Mouse (Mus musculus) testis, adult 10 weeks (tissue): ENCODE results near the gene Hnrnpl. TPM values are rescaled to one million over a fixed set of nuclear protein-coding genes. Genes with fewer than 3 reads are reported as not detected.

Experiments used
- polyA plus RNA-seq: library from polyadenylated mRNA; stranded (reverse); fragments of 350-450 nt; fragmentation: Illumina TruSeq; extraction: RNeasy Lipid Tissue Mini Kit (QIAGEN cat#74804); gene quantifications from one replicate; pipeline ENCODE4 v1.2.3, GENCODE M21; 2014; ENCODE audit warnings: low read depth, low replicate concordance

Gene Hnrnpl
- polyA plus RNA-seq = 205 TPM

DNA sequence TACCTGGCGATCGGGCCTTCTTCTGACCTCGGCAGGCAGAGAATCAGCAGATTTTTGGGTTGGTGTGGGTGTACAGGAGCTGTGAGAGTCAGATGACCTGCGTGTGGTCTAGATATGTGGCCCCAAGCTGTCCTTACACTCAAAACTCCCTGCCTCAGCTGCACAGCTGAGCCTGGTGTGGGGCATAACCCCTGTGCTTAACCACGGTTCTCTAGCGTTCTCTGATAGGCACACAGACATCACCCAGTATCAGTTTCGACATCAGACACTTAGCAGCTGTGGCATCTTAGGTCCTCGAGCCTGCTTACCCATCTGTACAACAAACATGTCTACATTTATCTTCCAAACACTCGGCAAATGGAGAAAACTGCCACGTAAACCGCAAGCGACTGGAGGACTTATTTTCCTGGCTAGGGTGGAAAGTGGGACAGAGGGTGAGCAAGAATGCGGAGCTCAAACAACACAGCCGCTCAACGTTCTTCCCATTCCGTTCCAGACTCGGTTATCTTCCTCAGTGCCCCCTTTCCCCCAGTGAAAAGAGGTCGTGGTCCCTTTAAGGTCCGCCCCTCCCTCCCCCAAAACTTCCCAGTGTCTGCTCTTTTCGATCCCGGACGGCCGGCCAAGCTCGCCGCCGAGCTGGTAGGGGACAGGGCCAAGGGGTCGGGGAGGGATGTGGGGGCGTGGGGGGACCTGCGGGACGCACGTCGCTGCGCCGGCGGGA lies at the start of gene Hnrnpl:
Gene Hnrnpl (plus strand): TSS at position 321 of the 721 bp plus-strand sequence.

DNA sequence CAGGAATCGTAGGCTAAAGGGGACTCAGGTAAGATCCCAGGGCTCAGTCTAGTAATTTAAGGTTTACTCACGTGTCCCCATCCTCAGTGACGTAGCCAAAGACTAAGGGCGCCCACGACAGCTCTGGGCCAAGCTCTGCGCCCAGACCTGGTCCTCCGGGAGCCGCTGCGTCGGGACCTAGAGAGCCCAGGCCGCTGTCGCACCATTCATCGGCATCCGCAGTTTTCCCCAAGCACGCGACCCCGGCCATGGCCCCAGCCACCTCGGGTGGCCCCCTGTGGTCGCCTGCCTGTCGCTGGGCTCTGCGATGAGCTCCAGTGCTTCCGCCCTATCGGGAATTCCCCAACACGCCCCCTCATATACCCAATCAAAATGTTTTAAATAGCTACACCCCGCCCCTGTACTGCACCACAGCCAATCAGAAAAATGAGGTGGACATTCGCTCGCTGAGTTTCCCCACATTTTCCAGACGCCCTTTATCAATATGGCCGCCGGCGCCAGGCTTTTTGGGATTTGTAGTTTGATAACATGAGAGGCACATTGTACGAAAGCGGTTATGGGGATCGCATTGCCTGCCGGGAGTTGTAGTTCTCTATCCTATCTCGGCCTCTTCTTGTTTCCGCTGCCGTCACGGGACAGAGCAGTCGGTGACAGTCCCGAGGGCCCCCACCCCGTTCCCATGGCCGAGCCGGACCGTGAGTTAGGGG lies 42.0 kb upstream of the Hnrnpl start, which contains the start of gene Sirt2:
Gene Sirt2 (plus strand): TSS at position 563 of the 707 bp plus-strand sequence.

DNA sequence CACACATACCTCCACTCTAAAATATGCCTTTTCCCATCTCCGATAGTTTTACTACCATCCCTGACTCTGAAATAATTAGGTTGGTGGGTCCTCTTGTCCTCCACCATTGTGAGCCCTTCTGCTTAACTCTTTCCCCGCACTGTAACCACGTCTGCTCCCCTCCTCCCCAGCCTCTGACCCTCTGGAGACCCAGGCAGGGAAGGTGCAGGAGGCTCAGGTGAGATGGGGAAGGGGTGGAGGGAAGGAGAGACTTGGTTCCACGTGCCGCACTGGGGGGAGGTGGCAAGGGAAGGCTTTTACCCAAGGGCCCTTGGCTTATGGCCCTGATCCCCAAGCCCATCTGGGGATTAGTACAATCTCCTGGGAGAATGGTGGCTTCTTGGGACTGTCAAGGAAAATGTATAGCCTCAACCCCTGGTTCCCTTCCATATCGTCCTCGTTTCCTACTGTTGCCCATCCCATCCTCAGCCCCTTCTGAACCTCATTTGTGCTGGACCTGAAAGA lies 40.8 kb upstream of the Hnrnpl start, which contains the start of gene Nfkbib:
Gene Nfkbib (minus strand): TSS at position 51 of the 504 bp plus-strand sequence.

DNA sequence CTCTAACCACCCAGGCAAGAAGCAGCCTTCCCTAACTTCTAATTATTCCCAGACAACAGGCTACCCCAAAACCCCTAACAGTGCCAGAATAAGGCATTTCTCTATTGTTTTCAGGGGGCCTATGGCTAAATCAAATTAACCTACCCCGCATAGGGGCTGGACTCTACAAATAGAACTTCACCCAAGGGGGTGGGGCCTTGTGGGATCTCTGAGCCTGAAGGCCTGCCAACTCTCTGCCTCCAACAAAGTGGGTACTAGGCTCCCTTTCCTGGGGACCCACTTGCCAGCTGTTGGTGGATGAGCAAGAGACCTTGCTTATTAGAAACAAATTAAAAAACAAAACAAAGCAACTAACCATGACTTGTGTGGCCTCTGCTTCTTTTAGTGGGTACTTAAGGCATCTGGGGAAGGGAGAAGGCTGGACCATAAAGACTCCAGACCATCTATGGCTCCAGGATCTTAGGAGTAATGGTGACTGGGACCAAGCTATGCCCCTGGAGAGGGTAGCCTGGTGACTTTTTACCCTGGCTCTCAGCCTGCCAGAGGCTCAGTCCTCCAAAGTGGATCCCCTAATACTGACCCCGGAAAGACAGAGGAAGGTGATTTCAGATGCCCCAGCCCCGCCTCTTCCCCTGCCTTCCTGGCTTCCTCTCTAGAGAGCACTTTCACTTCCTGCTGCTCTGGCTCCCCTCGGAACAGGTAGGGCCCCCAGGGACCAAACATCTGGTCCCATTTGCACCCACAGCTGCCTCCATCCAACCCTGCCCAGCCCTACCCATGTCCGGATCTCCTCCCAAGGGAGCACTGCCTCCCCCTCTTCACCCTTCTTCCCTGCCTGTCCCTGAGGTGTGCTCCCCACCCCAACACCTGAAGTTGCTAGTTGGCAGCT lies 19.8 kb upstream of the Hnrnpl start, which contains the start of gene Rinl:
Gene Rinl (plus strand): TSS at position 663 of the 889 bp plus-strand sequence.

DNA sequence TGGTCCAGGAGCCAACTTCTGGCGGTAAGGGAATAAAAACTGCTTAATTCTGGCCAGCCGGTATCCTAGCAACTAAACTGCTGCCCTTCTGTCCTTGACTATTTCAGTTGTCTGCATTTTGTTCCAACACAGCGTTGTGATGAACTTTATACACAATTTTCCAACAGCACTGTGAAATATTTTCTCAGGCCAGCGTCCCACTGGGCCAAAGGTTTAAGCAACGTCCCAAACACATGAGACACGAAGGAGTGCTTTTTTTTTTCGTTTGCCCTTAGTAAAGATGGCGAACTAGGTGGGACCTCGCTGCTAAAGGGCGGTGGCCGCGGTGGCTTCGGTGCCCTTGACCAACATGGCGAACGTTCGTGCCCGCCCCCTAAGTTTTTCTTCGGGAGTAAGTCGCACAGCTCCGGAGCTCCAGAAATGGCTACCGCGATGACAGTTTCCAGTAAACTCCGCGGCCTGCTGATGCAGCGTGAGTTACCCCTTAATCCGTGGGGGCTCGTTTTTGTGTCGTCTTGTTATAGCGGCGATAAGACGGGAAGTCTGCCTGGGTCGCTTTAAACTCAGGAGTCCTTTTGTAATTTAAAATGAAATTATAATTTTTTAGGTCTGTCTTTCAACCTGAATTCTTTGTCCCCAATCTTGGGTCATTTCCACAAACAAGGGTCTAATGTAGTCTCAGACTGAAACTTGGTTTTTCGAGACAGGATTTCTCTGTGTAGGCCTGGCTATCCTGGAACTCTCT lies 16.8 kb downstream of the Hnrnpl start, which contains the start of gene Ech1:
Gene Ech1 (plus strand): TSS at position 277 of the 745 bp plus-strand sequence.

DNA sequence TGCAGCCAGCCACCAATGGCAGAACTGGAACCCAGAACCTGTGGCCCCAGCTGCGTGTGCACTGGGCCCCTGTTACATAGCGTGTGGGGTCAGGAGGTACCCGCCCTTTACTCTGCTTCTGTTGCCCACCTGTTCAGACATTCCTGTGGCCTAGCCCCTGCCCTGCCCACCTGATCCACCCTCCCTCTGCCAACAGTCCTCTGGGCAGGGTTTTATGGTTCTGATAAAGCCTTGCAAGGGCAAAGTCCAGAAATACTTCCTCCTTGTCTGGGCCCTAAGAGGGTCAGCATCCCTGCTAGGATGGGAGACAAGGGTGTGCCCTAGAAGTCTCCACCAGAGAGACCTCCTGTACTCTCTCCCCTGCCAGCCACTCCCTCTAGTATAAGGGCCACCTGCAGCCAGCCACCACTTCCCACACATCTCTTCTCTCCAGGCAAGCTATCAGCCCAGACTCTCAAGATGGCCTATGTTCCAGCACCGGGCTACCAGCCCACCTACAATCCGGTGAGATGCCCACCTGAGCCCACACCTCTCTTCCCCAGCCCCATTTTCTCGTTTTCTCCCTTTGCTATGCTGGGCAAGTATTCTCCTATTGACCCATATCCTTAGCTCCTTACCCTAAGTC lies 25.5 kb downstream of the Hnrnpl start, which contains the start of gene Lgals4:
Gene Lgals4 (plus strand): TSS at position 132 of the 625 bp plus-strand sequence.

DNA sequence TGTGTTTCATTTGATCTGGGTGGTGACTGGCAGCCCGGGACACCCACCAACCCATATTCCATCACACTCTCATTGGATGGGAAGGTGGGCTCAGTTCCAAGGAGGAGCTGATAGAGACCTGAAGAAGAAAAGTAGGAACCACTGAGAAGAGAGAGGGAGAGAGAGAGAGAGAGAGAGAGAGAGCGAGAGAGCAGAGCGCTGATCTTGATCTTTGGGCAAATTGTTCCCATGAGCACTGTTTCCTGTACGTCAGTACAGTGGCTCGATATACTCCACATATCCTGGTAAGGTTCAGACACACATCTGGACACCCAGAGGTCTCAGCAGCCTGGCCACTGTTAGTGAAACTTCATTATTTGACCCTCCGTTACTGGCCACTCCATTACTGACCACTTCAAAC lies 55.2 kb downstream of the Hnrnpl start, which contains the start of gene Lgals7:
Gene Lgals7 (plus strand): TSS at position 314 of the 400 bp plus-strand sequence.

Other genes with a start within 250 kb of the Hnrnpl start
- gene Samd4b, start 210.4 kb upstream of the Hnrnpl start, polyA plus RNA-seq = 18.7 TPM
- gene Pak4, start 210.4 kb upstream of the Hnrnpl start, polyA plus RNA-seq = 1.6 TPM
- 0.17 TPM for gene Acp7, start 177.2 kb upstream of the Hnrnpl start, polyA plus RNA-seq
- gene Fbxo27, start 115.7 kb upstream of the Hnrnpl start, polyA plus RNA-seq = 2.9 TPM
- gene Fbxo17, start 91.7 kb upstream of the Hnrnpl start, polyA plus RNA-seq = 3.1 TPM
- 15.1 TPM for gene Mrps12, start 66.7 kb upstream of the Hnrnpl start, polyA plus RNA-seq
- 0.18 TPM for gene Sars2, start 66.5 kb upstream of the Hnrnpl start, polyA plus RNA-seq
- not detected for gene Ccer2, start 52.4 kb upstream of the Hnrnpl start, polyA plus RNA-seq
- gene Sirt2, start 41.8 kb upstream of the Hnrnpl start, polyA plus RNA-seq = 29.9 TPM
- 2.9 TPM for gene Nfkbib, start 41.0 kb upstream of the Hnrnpl start, polyA plus RNA-seq
- gene Rinl, start 19.6 kb upstream of the Hnrnpl start, polyA plus RNA-seq = 0.66 TPM
- gene Ech1, start 16.7 kb downstream of the Hnrnpl start, polyA plus RNA-seq = 14.1 TPM
- 2.7 TPM for gene Lgals4, start 25.3 kb downstream of the Hnrnpl start, polyA plus RNA-seq
- not detected for gene Lgals7, start 55.3 kb downstream of the Hnrnpl start, polyA plus RNA-seq
- gene Capn12, start 72.9 kb downstream of the Hnrnpl start, polyA plus RNA-seq = not detected
- gene Actn4, start 153.8 kb downstream of the Hnrnpl start, polyA plus RNA-seq = 5.4 TPM
- gene Eif3k, start 173.3 kb downstream of the Hnrnpl start, polyA plus RNA-seq = 19.4 TPM
- 0.78 TPM for gene Map4k1, start 173.5 kb downstream of the Hnrnpl start, polyA plus RNA-seq